Mouse (Mus musculus) CH12F3 (cell line): ENCODE measurements around the gene Thrb.

Source experiments
- in situ Hi-C: fragments of 300-500 bp; cut with MboI; formaldehyde crosslinking; loops from 2 replicates; pipeline ENCODE4 v1.14.3; 2020; ENCODE audit warnings: low sequenced_read_pairs

The Thrb gene

DNA sequence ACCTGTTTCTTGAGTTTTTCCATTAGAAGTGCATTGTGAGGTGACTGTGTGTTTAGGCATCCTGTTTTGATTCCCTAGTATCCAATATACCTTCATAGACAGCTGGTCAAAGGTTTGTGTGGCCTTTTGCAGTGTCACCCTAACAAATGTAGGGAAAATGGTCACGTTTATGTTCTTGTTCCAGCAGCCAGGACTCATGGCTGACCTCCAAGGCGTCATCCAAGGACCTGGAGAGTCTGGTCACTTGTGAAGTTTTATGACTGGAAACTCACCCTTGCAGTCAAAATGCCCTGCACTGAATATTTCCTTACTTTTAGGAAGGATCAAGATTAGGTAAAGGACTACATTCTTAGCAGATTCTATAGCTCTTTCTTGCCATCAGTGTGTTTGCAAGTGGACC is 114.3 kb downstream of the Thrb start:
- in situ Hi-C loops: no loop called here

DNA sequence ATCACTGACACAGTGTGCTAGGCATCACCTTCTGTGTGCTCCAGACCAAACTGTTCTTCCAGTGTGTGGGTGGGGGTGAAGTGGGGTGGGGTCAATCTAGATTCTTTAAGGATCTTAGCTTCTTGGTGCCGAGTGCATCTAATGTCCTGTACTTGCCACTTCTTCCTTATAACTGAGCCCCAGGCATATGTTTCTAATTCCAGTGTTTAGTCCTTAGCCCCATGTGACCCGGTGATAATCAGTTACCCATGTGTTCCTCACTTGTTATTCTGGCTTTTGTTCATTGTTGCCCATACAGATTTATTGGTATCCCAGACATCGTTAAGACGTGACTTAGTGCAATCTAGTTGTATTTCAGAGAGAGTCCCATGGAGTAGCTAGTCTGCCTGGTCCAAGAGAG is 121.9 kb downstream of the Thrb start:
- in situ Hi-C loops: no loop called here

DNA sequence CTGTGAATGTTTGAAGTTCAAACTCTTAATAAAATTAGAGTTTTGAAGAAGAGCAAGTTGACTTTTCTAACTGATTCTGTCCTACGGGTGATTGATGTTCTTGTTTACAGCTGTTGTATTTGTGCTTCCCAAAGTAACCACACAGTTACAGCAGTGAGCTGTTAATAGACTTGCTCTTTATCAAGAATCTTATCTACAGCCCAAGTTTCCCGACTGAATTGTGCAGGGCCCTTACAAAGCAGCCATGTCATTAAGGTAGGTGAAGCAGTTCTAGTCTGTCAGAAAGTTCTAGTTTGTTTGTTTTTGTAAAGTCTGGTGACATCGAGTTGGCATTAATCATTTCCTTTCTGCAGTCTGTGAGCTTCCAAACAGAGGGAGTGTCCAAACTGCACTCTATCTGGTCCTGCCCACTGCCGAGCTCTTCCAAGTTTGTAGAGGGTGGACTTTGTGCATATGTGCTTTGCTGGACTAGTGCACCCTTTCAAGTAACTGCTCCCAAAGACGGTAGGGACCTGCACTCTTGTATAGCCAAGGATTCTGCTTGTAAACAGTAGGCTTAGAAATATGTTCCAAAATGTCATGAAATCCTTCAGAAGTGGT is 124.2 kb downstream of the Thrb start:
- in situ Hi-C loops: no loop called here

DNA sequence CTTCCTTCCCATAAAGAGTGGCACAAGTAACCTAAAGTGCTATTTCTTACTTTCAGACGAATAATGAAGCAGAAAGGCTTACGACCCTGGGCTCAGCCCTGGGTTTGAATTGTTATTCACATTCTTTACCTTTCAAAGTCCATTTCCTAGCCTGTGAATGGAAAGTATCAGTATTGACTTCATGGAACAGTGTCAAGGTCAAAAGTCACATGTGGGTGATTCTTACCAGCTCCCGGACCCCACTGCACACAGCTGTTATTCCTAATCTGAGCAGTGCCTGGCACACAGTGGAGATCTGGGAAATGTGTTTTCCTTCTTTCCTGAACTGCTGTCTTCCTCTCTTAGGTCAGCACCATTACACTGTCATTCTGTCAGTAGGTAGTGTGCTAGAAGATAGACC is 125.3 kb downstream of the Thrb start:
- in situ Hi-C loops: no loop called here

DNA sequence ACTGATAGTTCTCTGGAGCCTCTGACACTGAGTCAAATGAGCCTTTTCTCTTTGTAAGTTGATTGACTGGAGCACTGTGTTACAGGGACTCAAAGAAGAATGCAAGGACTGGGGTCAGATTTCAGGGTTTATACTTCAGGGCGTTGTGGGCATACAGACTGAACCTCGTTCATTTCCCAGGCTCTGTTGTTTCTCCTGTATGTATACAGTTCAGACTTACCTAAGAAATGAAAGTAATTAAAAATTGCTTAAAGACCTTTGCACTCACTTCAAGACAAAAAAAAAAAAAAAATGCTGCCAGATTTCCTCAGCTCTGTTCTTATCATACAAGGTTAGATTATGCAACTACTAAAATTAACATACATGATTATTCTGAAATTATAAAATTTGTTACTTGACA is 126.2 kb downstream of the Thrb start:
- in situ Hi-C loops: no loop called here

DNA sequence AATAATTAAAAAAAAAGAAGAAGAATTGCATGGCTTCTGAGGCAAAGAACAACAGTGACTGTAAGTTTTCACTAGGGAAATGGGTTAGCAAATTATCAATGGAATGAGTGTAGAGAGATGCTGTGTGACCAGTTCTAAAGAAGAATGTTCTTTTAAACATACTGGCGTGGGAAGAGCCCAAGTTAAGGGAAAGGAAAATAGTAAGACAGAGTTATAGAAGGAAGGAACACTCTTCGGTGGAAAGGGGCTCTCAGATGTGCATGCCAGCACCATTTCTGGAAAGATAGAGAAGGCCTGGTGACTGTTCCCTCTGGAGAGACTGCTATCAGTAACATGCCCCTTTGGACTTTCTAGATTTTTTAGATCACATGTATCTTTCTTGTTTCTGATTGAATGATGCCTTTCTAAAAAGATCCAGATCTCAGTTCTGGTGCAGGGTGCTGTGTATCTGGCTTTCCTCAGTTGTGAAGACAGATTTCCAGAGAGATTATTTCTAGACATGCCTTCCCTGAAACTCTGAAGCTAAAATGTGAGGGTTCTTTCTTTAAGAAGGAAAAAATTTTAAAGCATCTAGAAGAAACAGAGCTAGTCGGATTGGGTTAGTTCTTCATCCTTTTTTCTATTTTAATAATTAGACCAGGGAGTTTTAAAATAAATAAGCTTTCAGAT is 144.0 kb downstream of the Thrb start:
- in situ Hi-C loops: no loop called here

DNA sequence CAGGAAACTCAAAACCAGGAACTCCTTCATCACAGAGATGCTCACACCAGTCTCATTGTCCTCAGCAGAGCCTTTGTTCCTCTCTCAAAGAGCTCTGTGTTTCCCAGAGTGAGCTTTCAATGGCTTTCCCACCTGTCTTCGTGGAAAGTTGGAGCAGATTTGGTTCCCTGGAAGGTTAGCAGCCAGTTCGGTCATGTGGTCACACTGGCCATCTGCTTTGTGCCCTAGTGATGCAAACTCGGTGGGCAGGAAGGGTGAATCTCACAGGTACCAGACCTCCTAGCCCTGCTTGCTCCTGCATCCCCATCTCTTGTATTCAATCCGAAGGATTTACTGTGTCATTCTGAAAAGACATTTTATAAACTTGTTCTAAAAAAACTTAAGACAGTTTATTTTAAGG is 151.0 kb downstream of the Thrb start:
- in situ Hi-C loops: no loop called here

DNA sequence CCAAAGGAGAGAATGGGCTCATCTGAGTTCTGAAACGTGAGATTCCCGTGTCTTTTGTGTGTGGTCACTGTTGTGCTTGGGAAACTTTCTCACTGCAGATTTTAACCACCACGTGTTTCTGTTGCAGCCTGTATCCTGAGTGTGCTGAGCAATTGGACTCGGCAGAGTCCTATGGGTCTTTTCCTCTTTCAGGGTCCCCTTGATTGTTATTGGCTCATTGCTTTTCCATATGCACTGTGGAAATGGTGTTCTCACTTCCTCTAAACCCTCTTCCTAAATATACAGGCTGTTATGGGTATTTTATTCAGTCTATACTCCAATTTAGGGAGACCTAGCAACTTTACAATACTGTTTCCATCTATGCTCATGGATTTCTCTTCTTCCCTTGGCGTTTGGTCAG is 152.4 kb downstream of the Thrb start:
- in situ Hi-C loops: no loop called here

DNA sequence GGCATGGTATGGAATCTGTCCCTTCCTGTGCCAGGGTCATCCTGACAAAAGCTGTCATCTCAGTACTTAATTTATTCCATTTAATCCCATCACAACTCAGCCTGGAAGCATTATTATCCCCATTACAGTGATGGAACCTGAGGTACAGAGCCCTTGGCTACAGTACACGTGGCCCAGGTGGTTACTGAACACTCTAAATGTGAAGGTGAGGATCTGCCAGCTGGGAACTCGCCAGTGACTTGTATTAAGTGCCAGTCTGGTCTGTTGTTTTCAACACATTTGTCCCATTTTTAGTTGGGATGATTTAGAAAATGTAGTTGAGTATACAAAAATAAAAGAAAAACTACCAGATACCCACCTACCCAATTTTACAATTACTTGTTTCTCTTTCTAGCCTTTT is 155.0 kb downstream of the Thrb start:
- in situ Hi-C loops: no loop called here

DNA sequence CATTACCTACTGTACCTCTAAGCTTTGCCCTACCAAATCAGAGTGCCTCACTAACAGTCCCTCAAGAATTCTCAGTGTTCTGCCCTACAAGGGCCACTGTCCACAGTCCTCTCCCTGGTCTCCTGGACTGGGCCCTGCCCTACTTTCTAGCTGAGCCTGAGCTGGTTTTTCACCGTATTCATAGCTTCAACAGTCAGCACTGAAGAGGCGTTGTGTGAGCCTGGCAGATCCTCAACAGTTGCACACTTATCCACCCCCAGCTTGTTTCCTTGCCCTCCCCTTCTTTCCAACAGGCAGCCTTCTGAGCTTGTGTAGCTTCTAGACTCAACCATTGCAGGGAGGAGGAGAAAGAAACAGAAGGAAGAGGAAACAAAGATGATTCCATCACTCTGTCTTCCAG is 158.0 kb downstream of the Thrb start:
- in situ Hi-C loops: no loop called here

DNA sequence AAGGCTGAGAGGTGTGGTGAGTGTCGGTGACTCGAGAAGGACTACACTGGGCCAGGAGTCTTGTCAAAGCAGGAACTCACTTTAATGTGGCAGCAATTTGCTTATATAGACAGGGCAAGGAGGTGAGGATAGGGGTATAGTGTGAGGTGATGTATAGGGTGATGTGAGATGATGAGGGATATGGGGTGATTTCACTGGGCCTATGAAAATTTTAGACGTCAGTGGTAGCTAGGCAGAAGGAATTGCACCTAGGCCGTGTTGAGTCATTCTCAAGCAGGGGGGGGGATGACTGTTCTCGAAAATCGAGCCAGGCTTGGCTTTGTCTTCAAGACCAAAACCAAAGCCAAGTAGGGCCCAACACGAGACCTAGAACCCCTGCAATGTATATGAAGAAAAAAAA is 162.7 kb downstream of the Thrb start:
- in situ Hi-C loops: no loop called here

DNA sequence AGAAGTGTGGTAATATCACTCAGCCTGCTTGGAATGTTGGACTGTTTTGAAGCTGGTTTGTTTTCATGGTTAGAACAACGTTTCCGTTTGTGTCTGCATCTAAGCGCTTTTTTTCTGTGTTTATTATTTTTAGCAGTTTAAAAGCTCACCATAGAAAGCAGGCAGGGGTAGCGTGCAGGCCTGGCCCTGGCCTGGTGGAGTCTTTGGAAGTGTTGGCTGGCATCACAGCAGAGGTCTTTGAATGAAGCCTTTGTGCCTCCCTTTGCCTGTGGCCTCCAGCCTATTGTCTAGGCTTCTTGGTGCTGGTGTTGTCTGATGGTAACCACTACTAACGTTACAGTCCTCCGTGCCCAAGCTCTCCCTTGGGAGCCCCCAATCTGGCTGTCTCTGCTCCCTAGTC is 167.3 kb downstream of the Thrb start:
- in situ Hi-C loops: no loop called here

DNA sequence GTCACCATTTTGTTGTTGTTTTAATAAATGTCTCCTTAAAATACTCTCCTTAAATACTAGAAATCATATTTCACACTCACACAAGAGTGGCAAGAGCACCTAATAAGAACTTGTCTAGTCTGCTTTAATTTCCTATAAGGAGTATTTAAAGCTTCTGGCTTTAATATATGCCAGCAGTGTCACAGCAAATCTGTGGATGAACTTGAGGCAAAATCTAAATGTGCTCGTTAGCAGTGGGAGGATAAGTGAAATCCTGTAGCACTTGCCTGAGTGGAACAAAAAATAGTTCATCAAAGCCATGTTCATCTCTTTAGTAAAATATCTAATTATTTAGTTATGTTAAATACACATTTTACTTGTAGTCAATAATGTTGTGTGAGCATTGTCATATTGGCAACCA is 175.7 kb downstream of the Thrb start:
- in situ Hi-C loops: no loop called here

DNA sequence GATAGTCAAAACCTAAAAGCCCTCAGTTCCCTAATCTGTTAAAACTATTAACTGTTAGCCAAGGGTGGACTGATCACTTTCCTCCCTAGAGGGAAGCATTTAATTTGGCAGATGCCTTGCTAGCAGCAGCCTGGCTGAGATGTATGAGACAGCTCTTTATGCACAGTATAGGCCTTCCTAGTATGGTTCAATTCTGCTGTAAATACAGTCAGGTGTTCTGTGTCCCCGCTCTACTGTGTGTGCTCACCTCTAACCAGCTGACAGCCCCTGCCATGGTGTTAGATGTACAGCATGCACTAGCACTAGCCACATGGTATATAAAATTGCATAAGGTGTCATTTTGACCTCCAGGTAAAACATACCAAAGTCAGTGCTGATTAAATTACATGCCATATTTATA is 176.7 kb downstream of the Thrb start:
- in situ Hi-C loops: no loop called here

DNA sequence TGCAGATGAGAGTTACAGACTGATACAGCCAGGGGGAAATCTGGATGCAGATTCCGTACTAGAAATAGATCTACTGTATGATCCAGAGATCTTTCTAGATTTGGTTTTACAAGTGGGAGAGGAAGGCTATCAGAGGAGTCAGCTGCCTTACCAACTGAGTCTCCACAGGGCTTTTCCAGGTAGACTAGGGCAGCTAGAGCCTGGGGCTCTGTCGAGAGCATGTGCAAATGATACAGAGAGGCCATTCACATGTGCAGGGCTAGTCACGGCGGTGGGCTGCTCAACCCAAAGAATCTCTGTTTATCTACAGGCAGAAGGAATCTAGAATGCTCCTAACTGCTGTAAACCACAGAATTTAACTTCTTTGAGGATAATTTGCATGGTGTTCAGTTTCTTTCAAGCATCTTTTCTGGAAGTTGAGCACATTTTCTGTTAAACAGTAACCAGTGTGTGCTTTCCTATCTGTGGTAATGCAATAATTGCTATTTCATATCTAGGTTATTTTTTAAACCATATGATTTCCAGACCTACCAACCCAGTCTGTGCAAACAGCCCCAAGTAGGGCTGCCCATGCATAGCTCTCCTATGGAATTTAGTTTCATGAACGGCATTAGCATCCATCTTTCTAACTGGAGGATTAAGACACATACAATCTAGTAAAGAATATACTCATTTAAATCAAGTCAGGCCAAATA is 185.1 kb downstream of the Thrb start:
- in situ Hi-C loops: no loop called here

DNA sequence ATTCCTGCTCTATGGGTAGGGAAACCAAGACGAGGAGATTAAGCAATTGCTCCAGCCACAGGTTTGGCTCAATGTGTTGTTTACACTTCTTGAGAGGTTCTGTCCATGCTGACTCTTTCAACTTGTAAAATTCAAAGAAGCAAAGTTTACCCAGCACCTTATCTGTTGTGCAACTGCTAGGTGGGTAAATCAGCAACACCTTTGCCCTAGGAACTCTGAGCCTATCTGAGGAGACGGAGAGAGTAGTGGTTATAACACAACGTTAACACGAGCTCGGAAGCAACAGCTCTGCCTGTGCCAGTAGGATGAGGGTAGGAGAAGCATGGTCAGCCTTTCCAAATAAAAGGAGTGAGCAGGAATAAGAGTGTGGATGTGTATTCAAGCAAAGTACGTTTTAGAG is 185.8 kb downstream of the Thrb start:
- in situ Hi-C loops: no loop called here

DNA sequence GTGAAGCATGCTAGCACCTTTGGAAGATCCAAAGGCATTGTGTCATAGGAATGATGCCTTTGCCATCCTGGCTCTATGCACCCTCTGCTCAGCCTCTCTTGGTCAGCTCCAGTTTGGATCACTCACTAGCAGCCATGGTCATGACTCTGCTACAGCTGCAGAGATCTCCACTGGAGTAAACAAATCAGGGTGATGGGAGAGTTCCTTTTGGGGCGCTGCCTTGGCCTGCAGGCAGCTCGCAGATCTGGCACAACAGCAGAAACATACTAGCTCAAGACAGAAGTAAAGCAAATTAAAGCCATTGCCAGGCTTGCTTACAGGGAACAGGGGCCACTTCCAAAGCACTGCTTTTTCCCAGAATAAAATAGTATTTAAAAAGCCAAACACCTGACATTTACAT is 186.6 kb downstream of the Thrb start:
- in situ Hi-C loops: no loop called here

DNA sequence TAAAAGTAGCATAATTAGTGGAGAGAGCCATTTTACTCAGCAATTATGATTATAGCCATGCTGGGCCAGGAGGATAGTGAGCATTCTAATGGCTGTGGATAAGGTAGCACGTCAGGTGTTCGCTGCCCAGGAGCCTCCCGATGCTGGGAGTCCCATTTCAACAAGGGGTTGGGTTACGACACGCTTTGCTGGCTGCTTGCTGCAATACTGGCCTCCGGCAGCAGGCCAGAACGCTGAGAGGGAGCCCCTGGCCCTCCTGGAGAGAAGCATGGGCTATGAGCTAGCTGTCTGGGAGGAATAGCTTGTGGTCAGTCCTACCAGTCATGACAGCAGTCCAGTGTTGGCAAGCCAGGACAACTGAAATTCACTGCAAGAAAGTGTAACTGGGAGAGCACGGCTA is 187.2 kb downstream of the Thrb start:
- in situ Hi-C loops: no loop called here

DNA sequence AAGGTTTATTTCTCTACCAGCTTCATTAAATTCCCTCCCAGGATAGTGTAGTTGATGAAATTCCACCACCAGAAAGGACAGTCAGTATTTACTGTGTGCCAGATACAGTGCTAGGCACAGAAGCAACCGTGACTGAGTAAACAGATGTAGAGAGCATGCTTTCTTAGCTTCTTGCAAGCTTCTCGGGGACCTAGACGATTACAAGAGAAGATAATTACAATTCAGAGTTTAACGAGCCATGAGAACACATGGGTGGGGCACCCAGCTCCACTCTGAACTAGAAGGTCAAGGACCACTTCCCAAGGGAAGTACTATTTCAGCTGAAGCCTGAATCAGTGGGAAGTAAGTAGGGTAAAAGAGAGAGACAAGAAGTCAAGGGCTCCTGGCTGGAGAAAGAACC is 190.3 kb downstream of the Thrb start:
- in situ Hi-C loops: no loop called here

DNA sequence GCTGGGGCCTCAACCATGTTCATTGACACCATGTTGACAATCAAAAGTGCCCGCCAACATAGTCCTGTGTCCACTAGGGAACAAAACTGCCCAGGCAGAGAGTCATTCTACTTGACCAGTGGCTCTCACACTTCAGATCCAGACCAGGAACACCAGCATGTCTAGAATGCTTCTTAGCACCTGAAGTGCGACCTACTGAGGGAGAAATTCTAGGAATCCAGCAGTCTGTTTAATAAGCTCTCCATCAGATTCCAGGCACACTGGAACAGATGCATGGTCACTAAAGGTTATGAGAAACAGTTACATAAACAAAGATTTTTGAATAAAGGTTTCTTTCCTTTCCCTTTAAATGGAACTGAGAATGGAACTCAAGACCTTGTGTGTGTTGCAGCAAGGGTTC is 192.2 kb downstream of the Thrb start:
- in situ Hi-C loops: no loop called here

DNA sequence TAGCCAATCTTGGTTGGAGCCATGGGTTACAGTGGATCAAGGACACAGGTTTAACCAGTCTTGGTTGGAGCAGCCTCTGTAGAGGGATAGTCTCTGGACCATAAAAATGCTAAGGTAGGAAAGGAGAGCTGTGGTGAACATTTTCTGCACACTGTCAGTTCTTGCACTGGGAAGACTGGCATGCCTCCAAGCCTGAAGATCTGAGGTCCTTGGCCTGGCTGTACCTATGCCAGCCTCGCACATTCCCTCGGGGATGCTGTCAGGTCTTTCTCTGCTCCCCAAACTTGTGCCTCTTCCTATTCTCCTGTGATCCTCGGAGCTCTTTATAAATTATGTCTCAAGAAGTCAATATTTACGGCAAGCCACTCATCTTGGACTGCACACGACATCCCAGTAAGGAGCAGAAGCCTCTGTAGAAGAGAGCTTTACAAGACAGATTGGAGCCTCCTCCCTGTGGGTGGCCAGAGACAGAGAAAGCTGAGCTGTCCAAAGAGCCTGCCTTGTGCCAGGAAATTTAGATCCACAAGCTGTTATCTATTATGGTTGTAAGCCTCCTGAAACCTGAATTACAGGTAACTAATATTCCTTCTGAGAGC is 199.8 kb downstream of the Thrb start:
- in situ Hi-C loops: no loop called here

DNA sequence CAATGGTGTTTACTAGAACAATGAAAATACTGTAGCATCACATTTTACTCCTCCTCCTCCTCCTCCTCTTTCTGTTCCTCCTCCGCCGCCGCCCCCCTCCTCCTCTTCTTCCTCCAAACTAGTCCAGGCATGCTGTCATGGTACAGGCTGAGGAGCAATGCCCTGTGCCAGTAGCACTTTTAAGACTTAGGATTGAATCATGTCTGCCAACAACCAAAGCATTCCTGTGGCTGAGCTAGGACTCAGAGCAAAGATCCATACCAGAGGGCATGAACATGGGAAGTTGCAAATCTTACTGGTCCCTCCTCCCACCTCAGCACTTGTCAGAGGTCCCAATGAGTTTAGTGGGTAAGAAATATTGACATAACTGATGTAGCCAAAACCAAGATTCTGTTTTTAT is 202.6 kb downstream of the Thrb start:
- in situ Hi-C loops: no loop called here
